Mouse (Mus musculus) brain, embryonic 14.5 days (tissue): ENCODE data around the gene Kcnj10. TPM values are rescaled to one million over a fixed set of nuclear protein-coding genes. Genes with fewer than 3 reads are reported as not detected.

Experiments used
- DNase-seq: peaks from one replicate; pipeline ENCODE4 v3.0.0-alpha.2; 2011; ENCODE audit warnings: low read depth
- CTCF ChIP-seq: fragments of 200-500 bp; IDR thresholded peaks from 2 replicates; pipeline ENCODE4 v1.5.1; 2012; ENCODE audit warnings: inconsistent platforms, mild to moderate bottlenecking, moderate library complexity, borderline replicate concordance; ENCODE audit not compliant: insufficient read depth, insufficient read length; ENCODE audit errors: extremely low read depth
- POLR2A ChIP-seq: fragments of 200-500 bp; IDR thresholded peaks from 2 replicates; pipeline ENCODE4 v1.6.1; 2012; ENCODE audit warnings: mild to moderate bottlenecking, inconsistent platforms, borderline replicate concordance; ENCODE audit not compliant: poor library complexity, insufficient read depth, insufficient read length, severe bottlenecking; ENCODE audit errors: extremely low read depth
- polyA plus RNA-seq: library from polyadenylated mRNA; depleted of rRNA; stranded (reverse); fragments of >200 nt; gene quantifications from 2 replicates; pipeline ENCODE4 v1.2.3, GENCODE M21; 2012

Gene Kcnj10
- polyA plus RNA-seq, 1 experiment, result 5.9 TPM

DNA sequence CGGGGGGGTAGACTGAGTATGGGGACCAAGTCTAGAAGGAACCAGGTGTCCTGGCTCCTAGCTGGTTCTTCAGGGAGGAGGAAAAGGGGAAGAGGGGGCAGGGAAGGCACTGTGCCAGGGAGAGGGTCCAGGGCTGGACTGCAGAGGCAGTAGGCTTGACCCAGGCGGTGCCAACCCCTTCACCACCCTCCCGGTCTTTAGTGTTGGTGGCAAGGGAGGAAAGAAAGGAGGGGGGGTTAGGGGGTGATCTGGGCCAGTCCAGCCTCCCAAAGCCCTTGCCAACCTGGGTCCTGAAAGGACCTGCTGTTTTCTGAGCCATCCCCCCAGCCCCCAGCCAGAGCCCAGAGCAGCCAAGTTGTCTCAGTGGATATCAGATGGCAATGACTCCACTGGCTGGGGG, 1.7 kb downstream of the Kcnj10 start:
- TF ChIP-seq CTCF, result no peak
- no peak for TF ChIP-seq POLR2A
- DNase-seq, result peak; percentile 82

DNA sequence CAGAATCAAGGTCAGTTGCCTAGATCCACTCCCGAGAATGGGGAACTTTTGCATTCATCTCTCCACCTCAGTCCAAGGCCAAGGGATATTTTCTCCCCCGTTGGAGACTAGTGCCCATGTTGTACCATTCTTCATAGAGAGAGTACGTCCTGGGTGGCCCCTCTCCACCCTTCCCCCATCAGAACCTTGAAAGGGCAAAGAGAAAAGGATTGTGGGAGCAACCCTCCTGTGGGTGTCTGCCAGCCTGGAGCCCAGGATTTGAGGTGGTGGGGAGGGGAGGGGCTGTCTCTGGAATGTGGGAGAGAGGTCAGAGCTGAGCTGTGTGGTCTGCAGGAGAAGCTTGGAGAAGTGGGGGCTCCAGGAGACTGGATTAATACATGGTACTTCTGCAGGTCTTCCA, 2.9 kb downstream of the Kcnj10 start:
- TF ChIP-seq POLR2A (no peak), CTCF (no peak)
- DNase-seq, result peak; percentile 56

DNA sequence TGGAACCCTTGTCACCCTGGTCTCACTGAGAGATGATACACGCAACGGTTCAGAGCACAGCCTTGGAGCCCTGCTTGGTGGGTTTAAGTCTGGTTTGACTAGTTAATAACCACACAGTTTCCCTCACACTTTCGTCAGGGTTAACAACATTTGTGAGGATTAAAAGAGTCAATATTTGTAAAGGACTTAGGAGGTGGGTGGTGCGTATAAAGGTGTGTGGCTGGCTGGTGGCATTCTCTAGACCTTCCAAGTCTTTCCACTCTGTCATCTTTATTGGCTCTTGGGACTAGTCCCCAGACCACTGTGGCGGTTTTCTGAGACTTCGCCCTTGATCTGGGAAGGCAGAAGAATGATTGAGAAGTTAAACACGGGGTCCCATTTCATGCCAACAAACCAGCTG, 3.8 kb downstream of the Kcnj10 start:
- TF ChIP-seq CTCF, result no peak
- no peak for TF ChIP-seq POLR2A
- no peak for DNase-seq

DNA sequence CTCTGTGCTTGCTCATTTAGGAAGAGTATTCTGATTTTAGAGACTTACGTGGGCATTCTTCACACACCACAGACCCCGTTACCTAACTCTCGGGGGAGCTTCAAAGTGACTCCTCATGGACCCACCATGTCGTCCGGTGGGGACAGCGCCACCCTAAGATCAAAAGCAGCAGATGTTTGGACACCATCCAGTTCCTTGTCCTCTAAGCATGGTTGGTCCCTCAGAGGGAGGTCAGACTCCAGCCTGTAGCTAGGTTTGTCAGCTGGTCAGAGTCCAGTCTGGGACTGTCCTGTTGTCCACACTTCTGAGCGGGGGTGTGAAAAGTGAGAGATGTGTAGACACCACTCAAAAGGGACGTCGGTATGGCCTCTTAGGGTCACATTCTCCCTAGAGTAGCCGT, 5.7 kb downstream of the Kcnj10 start:
- TF ChIP-seq POLR2A (no peak), CTCF (no peak)
- no peak for DNase-seq

DNA sequence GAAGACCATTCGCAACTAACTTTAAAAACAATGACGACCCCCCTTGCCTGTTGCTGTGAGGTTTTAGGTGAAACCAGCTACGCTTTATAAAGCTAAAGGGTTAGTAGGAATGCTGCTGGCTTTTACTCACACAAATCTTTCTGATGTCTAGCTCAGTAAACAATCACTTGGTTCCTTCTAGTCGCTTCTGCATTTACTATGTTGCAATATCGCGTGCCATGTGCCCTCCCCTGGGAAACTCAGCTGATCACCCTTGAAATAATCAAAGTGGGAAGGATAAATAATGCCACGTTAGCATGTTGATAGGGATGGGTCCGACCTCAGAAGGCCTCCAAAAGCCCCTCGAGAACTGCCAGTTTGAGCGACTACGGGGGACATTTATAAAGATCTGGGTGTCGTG, 6.4 kb downstream of the Kcnj10 start:
- TF ChIP-seq CTCF, result no peak
- TF ChIP-seq POLR2A, result no peak
- DNase-seq, result no peak

DNA sequence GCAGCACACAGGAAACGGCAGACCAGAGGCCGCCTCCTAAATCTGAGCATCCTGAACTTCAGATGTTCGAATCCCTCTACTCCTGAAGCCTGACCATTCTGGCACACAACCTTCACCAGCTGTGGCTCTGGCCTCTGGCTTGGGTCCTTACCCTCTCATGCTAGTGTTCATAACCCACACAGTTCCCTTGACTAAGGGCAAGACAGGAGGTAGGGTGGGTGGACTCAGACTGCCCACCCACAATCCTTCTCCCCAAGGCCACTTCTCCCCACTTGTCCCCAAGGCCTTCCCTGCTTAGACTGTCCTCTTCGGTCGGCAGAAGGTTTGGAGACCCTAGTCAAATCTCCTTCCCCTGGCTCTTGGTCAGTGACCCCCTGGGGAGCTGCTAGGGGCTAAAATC, 8.5 kb downstream of the Kcnj10 start:
- no peak for DNase-seq
- no peak for TF ChIP-seq POLR2A
- TF ChIP-seq CTCF, result no peak

DNA sequence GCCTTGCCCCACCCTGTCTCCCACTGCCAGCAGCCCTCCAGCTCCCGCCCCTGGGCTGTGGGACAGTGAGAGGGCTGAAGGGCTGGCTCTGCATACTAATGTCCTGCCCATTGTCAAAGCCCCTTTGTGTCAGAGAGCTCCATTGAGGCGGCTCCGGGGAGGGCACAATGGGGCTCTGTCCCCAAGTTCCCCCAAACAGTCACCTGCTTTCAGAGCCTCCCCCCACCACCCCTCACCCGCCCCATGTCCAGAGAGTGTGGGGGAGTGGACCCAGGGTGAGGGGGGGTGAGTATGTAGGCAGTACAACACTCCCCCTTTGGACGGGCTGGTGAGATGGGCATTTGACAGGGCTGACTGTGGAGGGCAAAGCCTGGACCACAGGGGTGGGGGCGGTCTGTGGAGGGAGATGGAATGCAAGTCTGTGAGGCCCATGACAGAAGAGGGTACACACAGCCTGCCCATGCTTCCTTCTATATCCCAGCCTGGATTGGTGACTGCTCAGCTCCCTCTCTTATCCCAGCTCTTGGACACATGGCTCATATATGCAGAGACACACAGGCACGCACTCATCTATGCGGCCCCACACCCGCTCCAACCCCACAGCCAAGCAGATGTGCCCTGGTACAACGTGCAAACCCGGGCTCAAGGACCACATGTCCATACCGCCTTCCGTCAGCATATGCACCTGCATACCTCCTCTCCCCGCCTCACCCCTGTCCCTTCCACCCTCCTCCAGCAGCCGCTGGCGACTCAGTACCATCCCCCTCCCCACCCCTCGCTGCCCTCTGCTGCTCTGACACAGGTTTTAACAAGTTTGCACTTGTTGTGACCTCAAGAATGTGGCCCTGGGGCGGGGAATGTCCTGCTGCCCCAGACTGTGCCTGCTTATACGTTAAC, 9.2 kb downstream of the Kcnj10 start:
- TF ChIP-seq CTCF, result no peak
- TF ChIP-seq POLR2A, result no peak
- peak; percentile 97 for DNase-seq

DNA sequence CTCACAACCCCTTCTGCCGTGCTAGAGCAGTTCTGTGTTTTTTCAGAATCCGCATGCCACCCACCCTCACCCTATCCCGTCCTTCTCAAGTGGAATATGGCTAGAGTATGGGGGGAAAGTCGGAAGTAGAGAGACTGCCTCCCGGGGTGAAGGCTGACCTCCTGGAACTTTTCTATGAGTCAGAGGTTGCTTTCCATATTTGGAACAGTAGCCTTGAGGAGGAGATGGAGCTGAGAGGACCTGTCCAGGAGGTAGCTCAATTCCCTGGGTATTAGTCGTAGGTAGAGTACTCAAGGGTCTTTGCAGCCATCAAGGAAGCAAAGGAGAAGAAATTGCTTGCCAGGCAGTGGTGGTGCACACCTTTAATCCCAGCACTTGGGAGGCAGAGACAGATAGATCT, 11.0 kb downstream of the Kcnj10 start:
- no peak for DNase-seq
- TF ChIP-seq CTCF (no peak), POLR2A (no peak)

DNA sequence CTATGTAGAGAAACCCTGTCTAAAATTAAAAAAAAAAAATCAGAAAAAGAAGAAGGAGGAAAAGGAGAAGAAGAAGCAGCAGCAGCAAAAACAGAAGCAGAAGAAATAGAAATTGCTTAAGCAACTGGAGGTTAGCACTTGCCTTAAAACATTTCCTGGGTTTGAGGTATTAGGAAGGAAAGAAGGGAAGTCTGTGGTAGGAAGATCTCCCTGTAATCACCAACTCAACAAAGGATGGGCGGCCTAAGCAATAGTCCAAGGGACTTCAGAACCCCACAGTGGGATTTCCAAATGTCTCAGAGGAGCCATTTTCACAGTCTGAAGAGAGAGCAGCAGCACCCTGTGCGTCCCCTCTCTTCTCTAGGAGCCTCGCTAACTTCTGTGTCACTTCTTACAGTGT, 11.4 kb downstream of the Kcnj10 start:
- no peak for DNase-seq
- TF ChIP-seq CTCF, result no peak
- TF ChIP-seq POLR2A, result no peak

DNA sequence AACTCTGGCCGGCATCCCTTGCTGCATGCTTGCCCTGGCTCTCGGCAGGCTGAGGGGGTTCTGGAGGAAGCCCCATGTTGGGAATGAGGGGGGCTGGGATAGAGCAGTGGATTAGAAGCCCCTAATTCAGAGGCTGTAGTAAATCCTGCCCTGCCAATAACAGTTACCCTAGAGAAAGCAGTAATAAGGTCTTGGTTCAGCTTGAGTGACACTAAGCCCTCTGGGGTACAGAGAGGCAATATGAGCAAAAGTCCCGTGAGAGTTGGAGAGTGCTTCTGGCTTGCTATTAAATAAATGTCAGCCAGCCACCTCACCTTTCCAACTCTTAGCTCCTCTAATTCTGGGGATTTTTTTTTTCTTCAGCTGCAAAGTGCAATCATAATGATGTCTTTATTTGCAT, 14.3 kb downstream of the Kcnj10 start:
- TF ChIP-seq POLR2A (no peak), CTCF (no peak)
- DNase-seq, result peak; percentile 81

DNA sequence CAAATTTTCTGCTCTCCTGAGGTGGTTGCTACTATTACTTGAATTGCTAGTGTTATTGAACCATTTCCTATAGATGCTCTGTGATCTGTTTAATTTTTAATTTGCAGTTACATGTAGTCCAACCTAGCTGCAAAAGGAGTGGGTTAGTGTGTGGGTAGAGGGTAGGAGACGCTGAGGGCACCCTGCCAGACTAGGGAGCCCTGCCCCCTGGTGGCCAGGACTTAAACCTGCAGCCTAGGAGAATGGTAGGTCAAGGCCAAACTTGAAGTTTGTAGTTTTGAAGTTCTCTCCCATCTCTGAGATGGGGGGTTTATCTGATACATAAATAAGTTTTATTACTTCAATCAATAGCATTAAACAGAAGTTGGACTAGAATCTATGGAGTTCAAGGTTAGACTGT, 16.5 kb downstream of the Kcnj10 start:
- peak; percentile 79 for DNase-seq
- no peak for TF ChIP-seq POLR2A
- TF ChIP-seq CTCF, result peak; percentile 94

DNA sequence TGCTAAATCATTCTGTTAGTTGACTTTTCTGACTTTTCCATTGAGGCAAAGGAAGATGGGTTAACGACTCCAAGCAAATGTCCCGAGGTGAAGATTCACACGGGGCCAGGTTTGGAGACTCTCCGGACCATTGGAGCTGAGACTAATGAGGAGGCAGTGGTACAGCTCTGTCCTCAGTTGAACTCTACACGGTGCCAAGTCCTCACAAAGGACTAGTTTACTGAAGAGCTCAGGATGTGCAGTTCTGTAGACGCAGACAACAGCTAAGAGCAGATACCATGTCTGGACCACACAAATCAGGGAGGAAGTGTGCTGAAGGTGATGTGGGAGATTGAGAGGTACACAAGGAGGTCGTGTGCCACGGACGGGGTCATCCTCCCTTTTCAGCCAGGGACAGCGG, 17.3 kb downstream of the Kcnj10 start:
- no peak for TF ChIP-seq POLR2A
- no peak for TF ChIP-seq CTCF

DNA sequence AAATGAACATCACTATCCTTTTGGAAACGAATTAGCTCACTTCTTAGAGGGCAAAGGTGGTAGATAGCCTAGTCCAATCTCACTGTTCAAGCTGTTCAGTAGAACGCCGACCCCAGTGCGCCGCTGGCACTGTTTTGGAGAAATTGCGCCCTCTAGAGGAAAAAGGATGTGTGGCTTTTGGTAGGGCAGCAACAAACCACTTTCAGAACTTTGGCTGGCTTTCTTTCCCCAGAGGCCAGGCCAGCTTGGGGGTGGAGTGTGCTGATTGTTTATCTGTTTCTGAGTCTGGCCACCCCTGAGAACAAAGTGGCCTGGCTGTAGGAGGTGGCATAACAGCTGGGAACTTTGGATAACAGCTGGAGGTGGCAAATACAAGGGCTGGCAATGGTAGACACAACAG, 23.7 kb downstream of the Kcnj10 start:
- TF ChIP-seq CTCF (peak; percentile 73), POLR2A (no peak)
- DNase-seq, result peak; percentile 72

More for the DNA sequence above, 17.3 kb downstream of the Kcnj10 start:
- no peak for DNase-seq

DNA sequence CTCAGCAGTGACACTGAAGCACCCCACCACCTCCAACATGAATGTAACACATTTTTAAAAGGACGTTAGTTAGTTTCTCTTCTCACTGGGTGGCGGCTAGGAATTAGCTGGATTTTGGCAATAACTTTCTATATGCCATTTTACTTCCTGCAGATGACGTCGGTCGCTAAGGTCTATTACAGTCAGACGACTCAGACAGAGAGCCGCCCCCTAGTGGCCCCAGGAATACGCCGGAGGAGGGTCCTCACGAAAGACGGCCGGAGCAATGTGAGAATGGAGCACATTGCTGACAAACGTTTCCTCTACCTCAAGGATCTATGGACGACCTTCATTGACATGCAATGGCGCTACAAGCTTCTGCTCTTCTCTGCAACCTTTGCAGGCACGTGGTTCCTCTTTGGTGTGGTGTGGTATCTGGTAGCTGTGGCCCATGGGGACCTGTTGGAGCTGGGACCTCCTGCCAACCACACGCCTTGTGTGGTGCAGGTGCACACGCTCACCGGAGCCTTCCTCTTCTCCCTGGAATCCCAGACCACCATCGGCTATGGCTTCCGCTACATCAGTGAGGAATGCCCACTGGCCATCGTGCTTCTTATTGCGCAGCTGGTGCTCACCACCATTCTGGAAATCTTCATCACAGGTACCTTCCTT, 27.9 kb downstream of the Kcnj10 start:
- TF ChIP-seq POLR2A, result no peak
- peak; percentile 73 for TF ChIP-seq CTCF
- DNase-seq, result peak; percentile 64

DNA sequence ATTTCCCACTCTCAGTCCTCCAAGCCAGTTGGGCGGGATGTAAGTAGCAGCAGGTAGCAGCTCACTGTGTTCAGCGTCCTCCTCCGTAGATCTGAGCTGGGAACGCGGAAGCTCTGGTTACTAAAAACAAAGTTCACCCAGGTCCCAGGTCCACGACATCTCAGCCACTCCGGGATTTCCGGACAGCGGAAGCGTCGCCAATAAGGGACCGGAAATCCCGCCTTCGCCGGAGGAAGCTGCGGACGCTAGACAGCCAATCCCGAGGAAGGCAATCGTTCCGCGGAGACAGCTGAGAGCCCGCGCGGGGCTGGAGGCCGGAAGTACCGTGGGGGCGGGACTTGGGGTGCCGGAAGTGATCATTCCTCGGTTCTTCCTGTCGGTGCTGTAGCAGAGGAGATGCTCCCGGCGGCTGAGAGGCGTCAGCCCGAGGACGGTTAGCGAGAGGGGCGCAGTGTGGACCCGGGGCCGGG, 35.2 kb downstream of the Kcnj10 start, which contains the start of gene Pigm:
Gene Pigm, plus strand, starts transcription at position 349 of the 470 bp plus-strand sequence.
- peak; percentile 99 for DNase-seq
- TF ChIP-seq POLR2A (no peak; the same call in 1 of the 2 replicates), CTCF (no peak)
